In genomic region chr14:61362268-61362667, GRCm38 (mm10) we compare ENCODE assay signal across 19 mouse cellular contexts. TPM values are rescaled to one million over a fixed set of nuclear protein-coding genes. Genes with fewer than 3 reads are reported as not detected.
"Had no signal": no experiment of that assay in that cellular context is flagged by ENCODE, and none has a peak within 500 bp of the region (broad histone marks: within the 10 kb centered on the region; RNA-seq: fewer than 3 reads in every experiment).

No protein-coding gene starts in this region.

- DNase-seq: lung, adult 18-20 months; lung, embryonic 14.5 days; lung, postnatal 10 days; lung, postnatal 4 days; midbrain, embryonic 14.5 days; retina, postnatal 1 day; right cerebral cortex, adult 18-20 months; right cerebral cortex, postnatal 25 days; right cerebral cortex, postnatal 4 days; spleen, adult 18-20 months; thymus, adult 18-20 months; thymus, postnatal 14 days; thymus, postnatal 36 days had no signal

- H3K9ac ChIP-seq: lung, embryonic 14.5 days; midbrain, embryonic 12.5 days; neural tube, embryonic 13.5 days; neural tube, embryonic 15.5 days had no signal

- H3K27me3 ChIP-seq: midbrain, embryonic 12.5 days; neural tube, embryonic 13.5 days; neural tube, embryonic 15.5 days had no signal

- H3K9me3 ChIP-seq: midbrain, embryonic 10.5 days; midbrain, embryonic 12.5 days; neural tube, embryonic 13.5 days; neural tube, embryonic 15.5 days had no signal

- H3K4me3 ChIP-seq: midbrain, embryonic 10.5 days; midbrain, embryonic 12.5 days; myocyte; neural tube, embryonic 13.5 days; neural tube, embryonic 15.5 days had no signal

- H3K27ac ChIP-seq: midbrain, embryonic 10.5 days; midbrain, embryonic 12.5 days; neural tube, embryonic 13.5 days; neural tube, embryonic 15.5 days had no signal

- H3K4me2 ChIP-seq: lung, embryonic 14.5 days; midbrain, embryonic 12.5 days; neural tube, embryonic 13.5 days; neural tube, embryonic 15.5 days had no signal

- ATAC-seq: midbrain, embryonic 16.5 days had no signal

RNA-seq across cellular contexts. Expression of gene Arl11, which starts 52.7 kb away (rescaled TPM):
- polyA plus RNA-seq: myocyte had no signal
